Mouse (Mus musculus) frontal cortex, postnatal 10 days (tissue): ENCODE measurements around the gene Apoc1.

Source experiments
- DNase-seq, 2 experiments: peaks; one replicate each; pipeline ENCODE4 v3.0.0; 2022; ENCODE audit warnings: low spot score in 2 of 2, mixed read lengths in 1 of 2

The Apoc1 gene

GRCm38 (mm10) chr7:19685374-19685773 is 7.1 kb downstream of the Apoc1 start:
- DNase-seq: no peak

- DNase-seq: no peak
Measured at GRCm38 (mm10) chr7:19683771-19684201, 8.7 kb downstream of the Apoc1 start.

- no peak for DNase-seq
Measured at GRCm38 (mm10) chr7:19682979-19683378, 9.5 kb downstream of the Apoc1 start.

GRCm38 (mm10) chr7:19681202-19681694 is 11.2 kb downstream of the Apoc1 start, which contains the start of the genes Gm44805 and Apoc4:
Gm44805 (minus strand) TSS chr7:19681423.
Apoc4 (minus strand) TSS chr7:19681479.
- DNase-seq: no peak

- no peak for DNase-seq
Measured at GRCm38 (mm10) chr7:19680702-19681101, 11.8 kb downstream of the Apoc1 start.

- no peak for DNase-seq
Measured at GRCm38 (mm10) chr7:19678901-19679300, 13.6 kb downstream of the Apoc1 start.

GRCm38 (mm10) chr7:19677872-19678271 is 14.6 kb downstream of the Apoc1 start, which contains the start of gene Apoc2:
Apoc2 (minus strand) TSS chr7:19677941.
- no peak for DNase-seq

- DNase-seq: no peak
Measured at GRCm38 (mm10) chr7:19676662-19677061, 15.8 kb downstream of the Apoc1 start.

GRCm38 (mm10) chr7:19675824-19676223 is 16.6 kb downstream of the Apoc1 start:
- DNase-seq: no peak

- DNase-seq: no peak
Measured at GRCm38 (mm10) chr7:19673083-19673699, 19.3 kb downstream of the Apoc1 start.

GRCm38 (mm10) chr7:19671511-19671910 is 20.9 kb downstream of the Apoc1 start:
- DNase-seq: no peak

GRCm38 (mm10) chr7:19668947-19669721 is 23.3 kb downstream of the Apoc1 start:
- peak; percentile 88 to 90 for DNase-seq

GRCm38 (mm10) chr7:19667434-19667833 is 25.0 kb downstream of the Apoc1 start:
- DNase-seq: no peak

GRCm38 (mm10) chr7:19666750-19667149 is 25.7 kb downstream of the Apoc1 start:
- no peak for DNase-seq

GRCm38 (mm10) chr7:19664955-19665841 is 27.3 kb downstream of the Apoc1 start, which contains the start of gene Clptm1:
Clptm1 (minus strand) TSS chr7:19665033.
- peak; percentile 94 to 96 for DNase-seq

- DNase-seq: peak in 1 of 2 experiments; percentile 36
Measured at GRCm38 (mm10) chr7:19664455-19664954, 28.0 kb downstream of the Apoc1 start.

- peak in 1 of 2 experiments; percentile 26 for DNase-seq
Measured at GRCm38 (mm10) chr7:19663940-19664339, 28.5 kb downstream of the Apoc1 start.

- no peak for DNase-seq
Measured at GRCm38 (mm10) chr7:19652614-19653013, 39.8 kb downstream of the Apoc1 start.

GRCm38 (mm10) chr7:19651063-19651786 is 41.2 kb downstream of the Apoc1 start:
- no peak for DNase-seq

GRCm38 (mm10) chr7:19641223-19641622 is 51.2 kb downstream of the Apoc1 start:
- no peak for DNase-seq
